Mouse (Mus musculus) spleen, adult 10 weeks (tissue): ENCODE measurements around the gene Hpd. TPM values are rescaled to one million over a fixed set of nuclear protein-coding genes. Genes with fewer than 3 reads are reported as not detected.

Experiments
- polyA plus RNA-seq: library from polyadenylated mRNA; stranded (reverse); fragments of 350-450 nt; fragmentation: Illumina TruSeq; extraction: RNeasy Lipid Tissue Mini Kit (QIAGEN cat#74804); gene quantifications from one replicate; pipeline ENCODE4 v1.2.3, GENCODE M21; 2015; ENCODE audit warnings: low replicate concordance; ENCODE audit not compliant: insufficient read depth

Gene Hpd
- polyA plus RNA-seq: not detected

GRCm38 (mm10) chr5:123182651-123183050 lies at the start of gene Hpd:
TSS of gene Hpd (minus strand) at chr5:123182727.

GRCm38 (mm10) chr5:123169284-123169683 lies 13.2 kb downstream of the Hpd start, which contains the start of gene Psmd9:
TSS of gene Psmd9 (plus strand) at chr5:123169413.

GRCm38 (mm10) chr5:123142161-123143157 lies 40.1 kb downstream of the Hpd start, which contains the start of gene Setd1b:
TSS of gene Setd1b (plus strand) at chr5:123142193.

GRCm38 (mm10) chr5:123132308-123133071 lies 50.0 kb downstream of the Hpd start, which contains the start of gene Rhof:
TSS of gene Rhof (minus strand) at chr5:123132692.

Other genes starting within 250 kb of the Hpd start
- gene Kdm2b, start 192.9 kb downstream of the Hpd start, polyA plus RNA-seq: 37.9 TPM
- gene Orai1, start 167.7 kb downstream of the Hpd start, polyA plus RNA-seq: 5.3 TPM
- not detected for gene Morn3, start 135.7 kb downstream of the Hpd start, polyA plus RNA-seq
- 8.3 TPM for gene Tmem120b, start 114.3 kb downstream of the Hpd start, polyA plus RNA-seq
- 49.0 TPM for gene Rhof, start 50.0 kb downstream of the Hpd start, polyA plus RNA-seq
- gene Setd1b, start 40.5 kb downstream of the Hpd start, polyA plus RNA-seq: 16.1 TPM
- gene Psmd9, start 13.3 kb downstream of the Hpd start, polyA plus RNA-seq: 8.7 TPM
- gene Wdr66, start 69.4 kb upstream of the Hpd start, polyA plus RNA-seq: 5.5 TPM
- 25.6 TPM for gene Bcl7a, start 161.1 kb upstream of the Hpd start, polyA plus RNA-seq
- 83.7 TPM for gene Mlxip, start 212.1 kb upstream of the Hpd start, polyA plus RNA-seq